Mouse (Mus musculus) embryo, embryonic 11.5 days (tissue): ENCODE measurements around the gene Zfp704.

Experiments
- DNase-seq: peaks from one replicate; pipeline ENCODE4 v3.0.0-alpha.2; 2012; ENCODE audit warnings: low read depth, low spot score

The Zfp704 gene

DNA sequence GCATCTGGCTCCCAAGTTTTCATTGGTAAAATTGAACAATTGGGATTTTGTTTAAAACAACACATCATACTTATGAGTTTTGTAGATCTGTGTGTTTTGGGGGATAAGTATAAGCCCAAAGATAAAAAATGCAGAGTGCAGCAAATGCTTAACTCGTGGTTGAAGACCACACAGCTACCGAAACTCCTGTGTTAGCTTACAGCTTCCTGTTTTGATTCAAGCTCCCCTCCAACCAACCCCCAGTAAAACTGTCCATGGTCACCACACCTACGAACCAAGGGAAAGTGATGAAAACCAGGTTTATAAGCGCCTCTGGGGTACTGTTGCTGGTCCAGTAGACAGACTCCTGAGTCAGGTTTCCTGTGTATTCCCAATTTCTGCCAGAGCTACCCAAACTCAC, 144.2 kb downstream of the Zfp704 start:
- DNase-seq: no peak

DNA sequence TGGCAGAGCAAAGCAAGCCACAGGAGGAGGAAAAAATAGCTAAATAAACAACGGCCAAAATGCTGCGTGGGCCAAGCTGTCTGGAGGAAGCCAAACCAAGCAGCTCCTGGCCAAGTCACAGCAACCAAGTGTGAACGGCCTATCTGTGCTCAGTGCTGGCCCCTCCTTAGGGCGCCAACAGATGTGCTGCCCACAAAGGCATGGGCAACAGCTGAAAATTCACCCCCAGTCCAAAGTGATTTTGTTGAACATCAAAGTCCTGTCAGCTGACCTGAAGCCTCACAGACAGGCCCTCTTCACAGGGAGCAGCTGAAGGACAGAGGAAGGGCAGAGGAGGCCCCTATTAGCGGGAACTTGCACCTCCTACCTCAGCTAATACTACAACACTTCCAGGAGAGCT, 148.2 kb downstream of the Zfp704 start:
- no peak for DNase-seq

DNA sequence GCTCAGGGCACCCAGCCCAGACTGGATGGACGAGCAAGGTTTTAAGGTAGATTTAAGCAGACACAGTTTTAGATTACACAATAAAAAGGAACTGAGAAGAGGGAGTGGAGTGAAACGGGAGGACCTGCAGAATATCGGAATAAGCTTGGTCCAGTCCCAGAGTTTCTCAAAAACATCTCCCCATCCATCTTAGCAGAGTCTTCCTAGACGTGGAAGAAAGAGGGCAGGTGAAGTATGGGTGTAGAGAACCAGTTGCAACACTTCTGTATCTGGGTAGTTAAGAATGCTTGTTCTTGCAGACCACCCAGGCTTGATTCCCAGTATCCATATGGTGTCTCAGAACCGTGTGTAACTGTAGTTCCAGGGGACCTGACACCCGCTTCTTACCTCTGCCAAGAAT, 149.6 kb downstream of the Zfp704 start:
- no peak for DNase-seq

DNA sequence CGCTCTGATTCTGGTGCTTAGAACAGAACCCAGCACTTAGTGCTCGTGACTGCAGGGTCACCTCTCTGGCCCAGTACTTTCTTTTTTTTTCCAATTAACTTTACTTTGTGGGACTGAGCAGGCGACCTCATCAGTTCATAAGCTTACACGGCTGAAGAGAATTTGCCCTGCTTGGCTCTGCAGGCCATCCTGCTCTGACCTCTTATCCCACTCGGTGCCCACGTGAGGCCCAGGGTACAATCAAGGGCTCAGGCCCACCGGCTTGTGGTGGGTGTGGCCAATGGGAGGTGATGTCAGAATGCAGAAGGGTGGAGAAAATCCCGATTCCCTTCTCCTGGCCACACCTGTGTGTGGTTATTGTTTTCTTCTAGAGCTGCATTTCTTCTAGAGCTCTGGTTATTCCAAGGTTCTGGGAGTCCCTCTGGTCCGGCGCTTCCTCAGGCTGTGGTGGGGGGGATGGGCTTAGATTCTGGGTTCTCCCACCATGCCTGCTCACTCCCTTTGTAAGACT, 153.4 kb downstream of the Zfp704 start:
- DNase-seq: no peak

DNA sequence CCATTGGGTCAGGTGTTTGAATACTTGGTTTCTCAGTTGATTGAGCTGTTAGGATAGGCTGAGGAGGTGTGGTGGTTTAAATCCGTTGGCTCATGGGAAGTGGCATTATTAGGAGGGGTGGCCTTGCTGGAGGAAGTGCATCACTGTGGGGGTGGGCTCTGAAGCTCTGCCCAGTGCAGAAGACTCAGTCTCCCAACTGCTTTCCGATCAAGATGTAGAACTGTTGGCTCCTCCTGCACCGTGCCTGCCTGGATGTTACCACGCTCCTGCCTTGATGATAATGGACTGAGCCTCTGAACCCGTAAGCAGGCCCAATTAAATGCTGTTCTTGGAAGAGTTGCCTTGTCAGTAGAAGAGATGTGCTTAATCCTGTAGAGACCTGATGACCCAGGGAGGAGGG, 154.5 kb downstream of the Zfp704 start:
- no peak for DNase-seq

DNA sequence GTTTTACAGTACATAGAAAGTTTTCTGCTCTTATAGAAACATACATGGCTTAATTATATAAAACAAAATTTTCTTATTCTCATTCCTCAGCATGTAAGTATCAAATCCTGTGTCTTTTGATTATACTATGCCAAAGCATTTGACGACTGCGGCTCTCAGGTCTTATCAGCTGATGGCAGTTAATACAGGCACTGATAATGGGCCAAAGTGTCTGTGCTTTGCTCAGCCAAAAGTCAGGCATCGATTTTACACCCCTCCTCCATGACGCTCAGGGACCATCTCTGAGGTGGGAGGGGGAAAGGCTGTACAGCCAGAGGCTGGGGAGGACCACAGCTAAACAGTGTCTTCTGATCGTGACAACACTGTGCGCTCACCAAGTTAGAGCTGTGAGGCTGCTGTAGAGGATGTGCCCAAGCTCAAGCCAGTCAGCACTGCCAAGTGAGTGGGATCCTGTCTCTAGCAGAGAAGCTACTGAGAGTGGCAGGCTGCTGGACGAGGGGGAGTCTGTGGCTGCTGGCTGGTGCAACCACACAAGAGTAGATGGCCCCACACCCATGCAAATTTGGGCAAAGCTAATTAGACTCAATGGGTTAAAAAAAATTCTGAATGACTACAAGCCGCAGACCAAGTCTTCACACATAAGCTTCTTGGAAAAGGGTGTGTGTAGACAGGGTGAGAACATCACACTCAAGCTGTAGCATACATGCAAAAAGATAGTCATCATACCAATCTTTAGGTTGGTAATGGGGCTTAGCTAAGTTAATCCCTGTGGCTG, 155.1 kb downstream of the Zfp704 start:
- DNase-seq: no peak

DNA sequence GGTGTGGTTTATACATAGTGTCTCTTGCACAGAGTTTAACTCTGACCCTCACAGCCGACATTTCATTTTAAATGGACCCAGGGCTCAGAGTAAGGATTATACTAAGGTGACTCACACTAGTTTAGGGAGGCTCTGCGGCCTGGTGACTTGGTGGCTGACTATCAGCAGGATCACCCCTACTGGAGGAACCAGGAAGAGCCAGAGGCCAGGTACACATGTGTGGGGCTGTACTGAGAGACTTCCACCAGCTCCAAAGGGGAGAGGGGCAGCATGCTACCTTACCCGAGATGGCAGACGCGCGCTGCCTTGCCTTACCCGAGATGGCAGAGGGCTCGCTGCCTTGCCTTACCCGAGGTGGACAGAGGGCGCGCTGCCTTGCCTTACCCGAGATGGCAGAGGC, 159.4 kb downstream of the Zfp704 start:
- DNase-seq: no peak

DNA sequence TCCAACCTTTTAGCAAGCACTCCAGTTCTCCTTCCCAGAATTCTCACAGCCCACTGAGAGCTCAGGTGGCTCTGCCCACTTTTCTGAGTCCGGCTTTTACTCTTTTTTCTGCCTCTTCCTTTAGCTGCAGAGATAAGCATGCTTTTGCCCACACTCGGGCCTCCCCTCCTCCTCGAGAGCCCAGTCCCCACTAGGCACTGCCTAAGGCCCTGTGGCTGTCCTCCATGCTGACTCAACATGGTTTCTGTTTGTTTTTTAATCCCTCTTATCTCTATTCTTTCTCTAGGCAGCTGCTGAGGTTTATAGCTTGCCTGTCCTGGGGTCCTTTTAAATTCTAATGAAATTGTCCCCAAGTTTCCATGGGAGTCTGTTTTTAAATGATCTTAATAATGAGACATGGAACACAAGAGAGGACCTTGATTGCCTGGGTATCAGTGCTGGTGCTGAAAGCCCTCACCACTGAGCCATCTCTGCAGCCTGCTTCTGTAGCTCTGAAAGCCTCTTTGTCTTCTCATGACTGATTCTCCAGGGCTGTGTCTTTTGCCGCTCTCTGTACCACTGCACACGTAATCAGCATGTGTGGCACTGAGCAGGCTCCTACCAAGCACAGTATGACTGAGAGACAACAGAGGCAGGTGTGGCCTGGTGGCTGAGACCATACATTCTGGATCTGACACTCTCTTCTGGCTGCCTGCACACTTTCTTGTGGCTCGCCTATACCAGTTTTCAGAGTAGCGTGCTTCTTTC, 160.5 kb downstream of the Zfp704 start:
- DNase-seq: no peak

DNA sequence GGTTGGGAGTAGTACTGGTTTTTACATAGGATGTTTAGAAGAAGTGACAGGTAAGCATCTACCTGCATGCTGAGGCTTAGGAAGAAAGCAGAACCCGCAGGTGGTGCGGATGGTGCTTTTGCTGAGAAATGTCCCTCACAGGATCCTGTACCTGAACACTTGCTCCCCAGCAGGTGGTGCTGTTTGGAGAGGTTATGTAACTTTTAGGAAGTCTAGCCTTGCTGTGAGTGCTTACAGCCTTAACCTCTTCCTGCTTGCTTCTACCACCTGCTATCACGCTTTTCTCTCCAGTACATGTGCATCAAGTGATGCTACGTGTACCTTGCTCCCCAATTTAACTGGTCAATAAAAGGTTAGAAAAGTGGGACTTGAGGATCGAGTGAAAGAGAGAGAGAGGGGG, 161.3 kb downstream of the Zfp704 start:
- no peak for DNase-seq

DNA sequence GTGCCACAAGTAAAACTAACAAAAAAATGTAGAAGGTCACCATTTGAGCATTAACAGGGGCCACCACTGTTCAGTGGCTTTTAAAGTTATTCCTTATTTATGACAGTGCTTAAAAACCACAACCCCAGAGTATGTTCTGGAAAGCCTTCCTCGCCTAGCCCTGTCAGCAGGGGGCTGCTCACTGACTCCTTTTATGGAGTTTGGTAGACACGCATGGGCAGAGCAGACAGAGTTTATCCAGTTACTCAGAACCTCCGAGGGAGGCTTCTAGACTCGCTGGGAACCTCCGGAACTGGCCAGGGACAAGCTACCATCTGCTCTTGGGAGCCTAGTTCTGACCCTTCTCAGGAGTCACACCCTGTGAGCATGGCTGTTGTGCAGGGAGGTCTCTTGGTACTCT, 165.3 kb downstream of the Zfp704 start:
- DNase-seq: no peak

DNA sequence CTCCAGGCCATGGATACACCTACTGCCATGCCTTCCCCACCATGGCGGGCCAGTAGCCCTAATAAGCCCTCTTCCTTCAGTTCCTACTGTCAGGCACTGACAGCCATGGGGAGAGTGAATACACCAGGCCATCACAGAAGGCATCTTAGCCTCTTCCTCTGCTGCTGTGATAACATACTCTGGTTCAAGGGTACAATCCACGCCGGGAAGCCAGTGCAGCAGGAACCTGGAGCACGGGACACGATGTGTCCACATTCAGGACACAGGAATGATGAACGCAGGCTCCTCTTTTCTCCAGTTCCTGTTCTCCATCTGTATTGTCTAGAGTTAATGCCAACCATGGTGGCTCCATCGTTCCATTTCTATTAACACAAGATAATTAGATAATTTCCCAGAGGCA, 165.9 kb downstream of the Zfp704 start:
- no peak for DNase-seq

DNA sequence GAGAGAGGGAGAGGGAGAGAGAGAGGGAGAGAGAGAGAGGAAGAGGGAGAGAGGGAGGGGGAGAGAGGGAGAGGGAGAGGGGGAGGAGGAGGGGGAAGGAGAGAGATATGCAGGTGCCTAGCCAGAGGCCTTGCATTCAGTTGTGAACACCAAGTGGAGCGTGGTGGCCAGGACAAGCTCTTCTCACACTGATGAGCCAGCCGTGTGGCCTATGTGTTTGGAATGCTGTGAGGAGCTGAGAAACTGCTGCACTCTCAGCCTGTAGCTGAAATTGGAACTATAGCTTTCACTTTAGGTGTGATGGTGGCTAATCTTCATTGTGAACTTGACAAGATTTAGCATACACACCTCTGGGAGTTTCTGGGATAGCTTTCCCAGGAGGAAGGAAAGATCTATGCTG, 166.4 kb downstream of the Zfp704 start:
- DNase-seq: no peak

DNA sequence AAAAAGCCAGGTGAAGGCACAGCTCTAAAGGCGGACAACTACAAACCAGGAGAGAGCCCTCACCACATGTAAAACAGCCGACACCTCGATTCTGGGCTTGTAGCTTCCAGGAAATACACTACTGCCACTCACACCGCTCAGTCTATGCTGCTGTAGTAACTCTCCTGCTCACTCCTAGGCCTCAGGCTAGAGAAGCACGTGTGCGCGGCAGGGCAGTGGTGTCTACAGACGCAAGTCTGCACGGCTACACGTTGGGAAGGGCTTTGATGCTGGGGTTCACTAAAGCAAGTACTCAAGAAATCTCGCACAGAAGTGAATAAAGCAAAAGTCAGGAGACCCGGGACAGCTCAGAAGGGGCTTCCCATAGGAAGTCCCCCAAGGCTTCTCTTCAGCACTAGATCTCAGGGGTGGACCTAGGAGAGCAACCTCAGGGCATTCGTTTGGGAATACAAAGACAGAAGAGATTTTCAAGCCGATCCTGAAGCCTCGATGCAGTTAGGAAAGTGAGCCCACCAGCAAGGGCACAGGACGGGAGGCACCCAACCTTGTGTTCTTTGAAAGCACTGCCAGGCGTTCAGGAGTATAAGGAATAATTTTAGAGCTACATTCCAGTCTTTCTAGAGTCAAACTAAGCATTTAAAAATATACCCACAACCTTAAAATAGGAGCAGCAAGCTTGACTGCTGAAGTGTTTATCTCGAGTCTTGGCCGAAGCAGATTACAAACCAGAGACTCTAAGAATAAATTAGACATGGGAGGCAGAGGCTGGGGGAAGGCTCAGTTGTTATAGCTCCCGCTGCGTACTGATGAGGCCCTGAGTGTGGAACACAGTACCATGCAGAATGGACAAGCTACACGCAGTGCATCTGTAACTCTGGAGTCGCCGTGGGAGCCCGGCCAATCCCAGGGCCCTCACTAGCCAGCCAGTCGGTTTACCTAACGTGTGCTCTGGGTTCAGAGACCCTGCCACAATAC, 168.0 kb downstream of the Zfp704 start:
- no peak for DNase-seq

DNA sequence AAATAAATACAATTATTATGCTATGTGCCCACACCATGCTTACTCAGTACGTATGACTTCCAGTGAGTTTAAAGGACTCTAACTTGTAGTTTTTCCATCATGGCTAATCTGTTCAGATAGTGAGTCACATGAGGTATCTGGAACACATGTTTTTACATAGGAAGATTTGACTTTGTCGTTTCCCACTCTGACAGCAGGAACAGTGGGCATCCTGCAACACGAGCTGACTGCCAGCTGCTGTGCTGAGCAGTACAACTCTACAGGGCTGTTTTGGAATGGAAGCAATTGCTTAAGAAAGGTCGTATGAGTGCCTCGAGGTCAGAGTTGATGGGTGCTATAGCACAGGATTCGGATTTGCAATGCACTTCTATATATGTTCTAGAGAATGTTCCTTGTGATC, 169.4 kb downstream of the Zfp704 start:
- DNase-seq: no peak

DNA sequence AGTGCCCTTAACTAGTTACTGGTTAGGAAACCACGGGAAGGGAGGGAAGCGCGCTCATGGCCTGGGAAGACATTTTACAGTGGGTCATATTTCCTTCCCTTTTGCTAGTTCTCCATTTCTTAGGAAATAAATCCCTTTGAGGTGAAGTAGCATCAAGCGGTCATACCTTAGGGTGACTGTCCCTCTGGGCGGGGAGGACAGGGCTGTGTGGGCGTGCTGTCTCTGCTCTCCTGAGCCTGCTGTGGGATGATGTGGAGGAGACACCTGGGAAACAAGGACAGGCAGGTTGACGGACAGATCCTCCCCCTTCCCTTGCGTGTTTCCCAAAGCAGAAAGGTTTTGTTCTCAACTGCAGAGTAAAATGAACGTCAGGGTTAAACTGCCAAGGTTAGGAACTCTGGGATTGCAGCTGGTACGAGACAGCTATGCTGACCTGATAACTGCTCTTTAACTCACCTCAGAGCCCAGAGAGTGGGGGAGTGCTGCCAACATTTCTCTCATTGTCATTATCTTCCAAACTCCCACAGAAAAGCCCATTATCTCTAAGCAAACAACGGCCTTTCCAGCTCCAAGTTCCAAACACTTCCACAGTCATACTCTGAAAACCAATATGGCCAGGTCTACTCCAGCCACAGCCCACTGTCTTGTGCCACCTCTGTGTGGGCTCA, 170.1 kb downstream of the Zfp704 start:
- no peak for DNase-seq

DNA sequence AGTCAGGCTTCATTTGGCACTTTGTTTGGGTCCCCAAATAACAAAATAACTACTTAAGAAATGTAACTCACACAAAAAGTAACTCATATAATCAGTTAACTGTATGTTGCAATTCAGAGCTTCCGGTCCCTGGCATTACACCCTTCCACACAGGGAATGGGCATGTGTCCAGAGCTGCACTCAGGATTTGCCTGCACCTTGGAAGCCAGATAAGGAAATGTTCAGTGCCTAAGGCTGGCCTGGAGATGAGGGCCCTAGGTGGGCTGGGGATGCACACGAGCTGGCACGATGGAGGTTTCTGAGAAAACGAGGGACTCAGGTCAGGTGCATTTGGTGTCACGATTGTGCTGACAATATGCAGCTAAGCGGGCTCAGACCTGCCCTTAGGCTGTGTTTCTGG, 173.6 kb downstream of the Zfp704 start:
- DNase-seq: no peak

DNA sequence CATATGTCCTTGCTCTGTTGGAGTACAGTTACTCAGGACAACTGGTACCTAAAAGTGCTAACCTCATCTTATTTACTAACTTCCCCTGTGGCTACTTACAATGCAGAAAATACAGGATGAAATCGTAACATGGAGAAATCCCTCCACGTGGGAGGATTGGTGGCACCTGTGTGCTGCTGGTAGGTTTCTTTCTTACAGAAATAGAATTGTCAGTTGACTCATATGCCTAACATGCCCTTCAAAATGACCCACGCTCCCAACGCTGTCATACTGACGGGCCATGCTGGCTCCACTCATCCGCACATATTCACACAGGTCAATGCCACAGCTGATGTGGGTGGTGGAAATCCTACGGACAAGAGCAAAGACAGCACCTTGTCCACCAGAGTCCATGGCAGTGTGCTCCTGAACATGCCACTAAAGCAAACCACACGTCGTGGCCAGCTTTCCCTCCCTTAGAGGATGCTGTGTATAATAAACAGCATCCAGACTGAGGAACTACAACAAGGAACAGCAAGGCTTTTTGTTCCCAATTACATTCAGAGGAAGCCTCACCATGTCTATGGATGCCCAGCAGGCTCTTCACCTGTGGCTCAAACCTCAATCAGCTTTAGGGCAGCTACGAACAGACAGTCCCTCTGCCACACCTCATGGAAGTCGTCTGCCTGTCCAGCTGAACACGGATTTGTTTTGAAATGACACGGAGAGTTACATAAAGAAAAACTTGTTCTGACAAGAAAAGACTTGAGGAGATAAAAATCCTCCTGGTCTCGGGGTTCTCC, 175.3 kb downstream of the Zfp704 start:
- DNase-seq: no peak

DNA sequence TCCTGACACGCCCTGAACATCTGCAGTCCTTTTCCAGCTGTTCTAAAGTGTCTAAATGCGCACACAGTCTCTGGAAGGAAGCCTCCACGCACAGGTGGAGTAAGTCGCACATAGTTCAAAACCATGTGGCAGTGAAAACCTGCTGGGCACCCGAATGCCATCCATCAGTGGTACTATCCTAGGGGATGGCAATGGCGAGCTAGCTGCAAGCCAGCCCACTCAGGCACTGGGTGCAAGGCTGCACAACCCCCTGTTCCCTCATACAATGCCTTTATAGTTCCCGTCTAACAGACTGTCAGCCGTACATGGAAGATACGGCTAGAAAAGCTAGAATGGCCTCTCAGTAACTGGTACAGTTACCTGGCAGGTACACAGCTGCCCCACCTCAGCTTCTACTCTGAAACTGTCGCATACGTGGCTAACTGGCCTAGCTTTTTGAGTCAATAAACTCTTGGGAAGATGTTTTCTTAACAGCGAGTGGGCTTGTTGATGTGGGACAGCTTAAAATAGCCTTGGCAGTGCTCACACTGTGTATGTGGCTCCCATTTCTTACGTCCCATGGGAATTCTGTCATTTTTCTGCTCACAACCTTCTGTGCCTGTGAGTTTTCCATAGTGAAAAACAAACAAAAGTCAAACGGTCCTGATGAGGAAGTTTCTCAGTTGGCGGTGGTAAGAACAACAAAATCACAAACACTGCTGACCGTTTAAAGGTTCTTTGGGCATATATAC, 176.9 kb downstream of the Zfp704 start:
- no peak for DNase-seq

DNA sequence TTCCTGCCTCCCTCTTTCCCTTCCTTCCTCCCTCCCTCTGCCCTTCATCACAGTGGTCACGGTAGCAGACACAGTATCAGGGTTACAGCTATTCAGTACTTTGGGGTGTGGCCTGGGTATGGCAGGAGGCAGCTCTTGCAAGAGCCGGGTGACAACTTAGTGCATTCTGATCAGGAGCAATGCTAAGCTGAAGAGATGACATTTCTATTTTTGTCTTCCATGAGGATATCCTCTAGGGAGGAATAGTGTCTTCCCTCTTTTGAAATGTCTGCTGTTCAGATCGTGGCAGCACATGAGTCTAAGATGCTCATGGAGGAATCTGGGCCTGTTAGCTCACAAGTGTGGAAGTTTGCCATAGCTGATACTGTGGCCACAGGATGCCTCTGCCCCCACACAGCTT, 177.7 kb downstream of the Zfp704 start:
- no peak for DNase-seq

DNA sequence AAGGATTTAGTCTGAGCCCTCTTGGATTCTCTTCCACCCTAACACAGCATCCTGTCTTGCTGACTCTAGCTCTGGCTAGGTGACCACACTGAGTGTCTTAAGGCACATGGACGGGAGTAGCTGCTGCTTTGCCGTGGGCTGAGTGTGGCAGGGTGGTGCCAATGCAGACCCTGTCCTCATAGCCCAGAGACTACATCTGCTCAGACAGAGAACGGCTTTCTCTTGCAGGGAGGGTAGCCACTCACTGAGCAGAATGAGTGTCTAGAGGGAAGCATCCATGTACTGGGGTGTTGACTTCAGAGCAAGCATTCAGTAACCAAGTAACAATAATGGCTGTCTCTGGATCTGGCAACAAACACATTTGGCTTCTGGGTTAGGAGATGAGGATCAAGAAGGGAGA, 179.9 kb downstream of the Zfp704 start:
- DNase-seq: no peak
